Mouse (Mus musculus) splenic B cell, adult 2 months (primary cell): ENCODE results near the gene Dip2c.

Experiments used
- DNase-seq: peaks from one replicate; pipeline ENCODE4 v3.0.0-alpha.2; 2011; ENCODE audit warnings: low read depth, low spot score
- H3K27me3 ChIP-seq: 2 replicates; pipeline ENCODE4 v1.6.1; 2012; ENCODE audit warnings: mild to moderate bottlenecking, low read length, moderate library complexity, mixed read lengths; ENCODE audit not compliant: control insufficient read depth, poor library complexity, insufficient read depth, severe bottlenecking
- H3K36me3 ChIP-seq: 2 replicates; pipeline ENCODE4 v1.6.1; 2012; ENCODE audit warnings: mild to moderate bottlenecking, low read length, moderate library complexity, mixed read lengths; ENCODE audit not compliant: control insufficient read depth, poor library complexity, insufficient read depth, severe bottlenecking

Gene Dip2c

DNA sequence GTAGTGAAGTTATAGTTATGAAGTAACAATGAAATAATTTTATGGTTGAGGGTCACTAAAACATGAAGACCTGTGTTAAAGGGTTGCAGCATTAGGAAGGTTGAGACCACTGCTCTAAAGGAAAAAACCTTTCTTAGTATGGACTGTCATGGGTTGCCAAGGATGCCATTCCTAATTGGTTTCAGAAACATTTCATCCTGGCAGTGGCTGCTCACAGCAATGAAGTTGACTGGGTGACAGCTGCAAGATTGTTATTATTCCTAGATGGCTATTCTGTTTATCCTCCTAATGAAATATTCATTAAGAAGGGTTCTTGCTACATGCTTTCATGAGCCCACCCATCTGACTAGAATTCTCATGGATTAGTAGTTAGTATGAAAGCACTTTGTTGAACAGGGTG, 307.3 kb downstream of the Dip2c start:
- Histone ChIP-seq H3K27me3 (no peaks in the 10 kb centered on the region), H3K36me3 (no peaks in the 10 kb centered on the region)
- DNase-seq: no peak

DNA sequence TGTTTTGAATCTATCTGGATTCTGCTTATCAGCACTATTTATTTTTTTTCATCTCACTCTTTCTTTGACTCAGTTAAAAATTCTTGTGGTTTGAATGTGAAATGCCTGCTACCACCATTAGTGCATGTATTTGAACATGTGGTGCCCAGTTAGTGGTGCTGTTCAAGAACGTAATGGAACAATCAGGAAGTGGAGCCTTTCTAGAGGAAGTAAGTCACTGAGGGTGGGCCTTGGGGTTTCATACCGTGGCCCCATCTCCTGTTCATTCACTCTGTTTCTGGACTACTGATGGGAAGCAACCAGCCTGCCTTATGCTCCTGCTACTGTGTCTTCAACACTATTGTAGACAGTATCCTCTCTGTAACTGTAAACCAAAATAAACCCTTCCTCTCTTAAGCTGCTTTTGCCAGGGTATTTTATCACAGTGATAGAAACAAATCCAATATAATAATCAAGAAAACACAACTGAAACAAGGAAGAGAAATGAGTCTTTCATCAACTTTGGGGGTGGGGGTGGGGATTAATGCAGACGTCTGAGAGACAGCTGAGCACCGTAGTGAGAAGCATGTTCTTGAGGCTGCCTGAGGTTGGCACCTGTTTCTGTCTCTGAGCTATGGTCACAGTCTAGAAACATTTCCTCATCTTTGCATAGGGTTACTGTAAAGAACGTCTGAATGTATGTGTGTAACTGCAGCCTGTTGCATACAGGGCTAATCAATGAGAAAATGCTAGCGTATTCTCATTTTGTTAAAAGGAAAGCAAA, 323.2 kb downstream of the Dip2c start:
- Histone ChIP-seq H3K27me3 (no peaks in the 10 kb centered on the region), H3K36me3 (no peaks in the 10 kb centered on the region)
- DNase-seq: peak; percentile 54

DNA sequence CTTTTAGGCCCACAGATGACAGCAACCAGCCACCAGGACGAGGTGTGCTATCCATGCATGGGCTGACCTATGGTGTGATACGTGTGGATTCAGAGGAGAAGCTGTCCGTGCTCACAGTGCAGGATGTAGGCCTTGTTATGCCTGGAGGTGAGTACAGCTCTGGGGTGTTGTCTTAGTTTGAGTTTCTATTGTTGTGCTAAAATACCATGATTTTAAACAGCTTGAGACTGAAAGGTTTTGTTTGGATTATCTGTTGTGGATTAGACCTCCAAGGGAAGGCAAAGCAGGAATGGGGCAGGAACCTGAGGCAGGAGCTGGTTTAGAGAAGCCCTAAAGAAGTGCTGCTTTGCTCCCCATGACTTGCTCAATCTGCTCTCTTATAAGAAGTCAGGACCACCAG, 325.0 kb downstream of the Dip2c start:
- no peak for DNase-seq
- H3K27me3 ChIP-seq: no peaks in the 10 kb centered on the region
- no peaks in the 10 kb centered on the region for H3K36me3 ChIP-seq

DNA sequence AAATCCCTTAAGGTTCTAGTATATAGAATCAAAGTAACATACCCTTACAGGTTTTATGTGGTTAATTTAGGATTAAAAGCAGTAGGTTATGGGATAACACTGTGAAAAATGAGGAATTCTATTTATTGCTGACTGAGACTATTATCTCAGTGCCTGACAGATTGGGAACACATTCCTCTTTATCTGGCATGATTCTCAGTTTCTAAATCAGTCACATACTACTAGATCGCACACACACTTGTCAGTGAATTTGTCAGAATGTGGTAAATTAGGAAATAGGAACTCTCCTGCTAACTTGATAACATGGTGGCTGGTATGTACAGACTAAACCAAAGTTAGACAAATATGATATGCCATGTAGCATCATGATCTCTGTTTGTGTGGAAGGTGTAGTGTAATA, 334.9 kb downstream of the Dip2c start:
- H3K36me3 ChIP-seq: no peaks in the 10 kb centered on the region
- no peaks in the 10 kb centered on the region for H3K27me3 ChIP-seq
- DNase-seq: no peak

DNA sequence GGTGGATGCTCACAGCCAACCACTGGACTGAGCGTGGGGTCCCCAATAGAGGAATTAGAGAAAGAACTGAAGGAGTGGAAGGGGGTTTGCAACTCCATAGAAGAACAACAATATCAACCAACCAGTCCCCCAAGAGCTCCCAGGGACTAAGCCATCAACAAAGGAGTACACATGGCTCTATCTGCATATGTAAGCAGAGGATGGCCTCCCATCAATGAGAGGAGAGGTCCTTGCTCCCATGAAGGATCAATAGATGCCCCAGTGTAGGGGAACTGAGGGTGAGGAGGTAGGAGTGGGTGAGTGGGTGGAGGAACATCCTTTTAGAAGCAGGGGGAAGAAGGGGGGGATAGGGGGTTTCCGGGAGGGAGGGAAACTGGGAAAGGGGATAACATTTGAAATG, 356.4 kb downstream of the Dip2c start:
- no peak for DNase-seq
- no peaks in the 10 kb centered on the region for H3K36me3 ChIP-seq
- no peaks in the 10 kb centered on the region for H3K27me3 ChIP-seq

DNA sequence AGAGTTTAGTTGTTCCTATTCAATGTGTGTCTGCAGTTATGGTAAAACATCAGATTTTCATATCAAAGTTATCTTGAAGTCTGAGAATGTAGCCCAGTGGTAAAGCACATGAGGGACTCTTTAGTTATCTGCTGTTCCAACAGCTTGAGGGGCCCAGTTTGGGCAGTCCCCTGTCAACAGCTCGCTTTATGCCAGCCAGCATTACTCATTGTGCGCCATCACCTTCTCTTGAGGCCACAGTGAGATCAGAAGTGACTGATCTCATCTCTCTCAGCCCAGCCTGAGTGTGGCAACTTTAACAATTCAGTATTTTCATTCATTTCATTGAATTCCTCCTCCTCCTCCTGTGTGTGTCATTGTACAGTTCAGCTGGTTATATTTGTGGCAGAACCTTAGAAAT, 359.6 kb downstream of the Dip2c start:
- Histone ChIP-seq H3K27me3 (no peaks in the 10 kb centered on the region), H3K36me3 (no peaks in the 10 kb centered on the region)
- no peak for DNase-seq

DNA sequence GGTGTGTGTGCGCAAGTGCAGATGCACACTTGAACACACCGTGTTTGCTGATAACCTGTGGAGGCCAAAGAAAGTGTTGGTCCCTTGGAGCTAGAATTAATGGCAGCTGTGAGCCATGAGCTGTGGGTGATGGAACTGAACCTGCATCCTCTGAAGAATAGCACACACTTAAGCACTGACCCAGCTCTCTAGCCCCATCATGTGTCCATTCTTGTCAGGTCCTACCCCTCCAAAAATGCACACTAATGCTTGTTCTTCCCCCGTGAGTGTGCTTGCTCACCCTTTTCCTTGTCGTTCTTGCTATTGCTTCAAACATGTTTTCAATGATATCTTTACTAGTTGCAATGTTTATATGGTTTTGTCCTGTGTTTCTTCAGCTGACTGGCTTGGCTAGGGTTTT, 360.2 kb downstream of the Dip2c start:
- Histone ChIP-seq H3K36me3 (no peaks in the 10 kb centered on the region), H3K27me3 (no peaks in the 10 kb centered on the region)
- DNase-seq: peak; percentile 50

DNA sequence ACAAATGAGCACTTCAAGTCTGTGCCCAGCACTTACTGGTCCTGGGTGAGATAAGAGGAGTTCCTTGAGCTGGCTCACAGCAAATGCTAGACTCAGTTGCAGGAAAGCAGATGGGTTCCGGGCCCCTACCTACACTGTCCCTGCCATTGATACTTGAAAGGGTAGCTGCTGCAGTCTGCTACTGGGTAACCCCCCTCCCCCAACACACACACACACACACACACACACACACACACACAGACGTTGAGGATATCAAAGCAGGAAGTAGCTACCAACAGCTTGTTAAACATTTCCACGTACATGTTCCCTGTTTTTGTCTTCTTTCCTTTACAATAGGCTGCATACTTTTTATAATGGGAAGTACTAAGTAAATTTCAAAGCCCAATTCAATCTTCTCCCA, 361.6 kb downstream of the Dip2c start:
- Histone ChIP-seq H3K36me3 (no peaks in the 10 kb centered on the region; the same call in 1 of the 2 replicates), H3K27me3 (no peaks in the 10 kb centered on the region)
- peak; percentile 3 for DNase-seq

DNA sequence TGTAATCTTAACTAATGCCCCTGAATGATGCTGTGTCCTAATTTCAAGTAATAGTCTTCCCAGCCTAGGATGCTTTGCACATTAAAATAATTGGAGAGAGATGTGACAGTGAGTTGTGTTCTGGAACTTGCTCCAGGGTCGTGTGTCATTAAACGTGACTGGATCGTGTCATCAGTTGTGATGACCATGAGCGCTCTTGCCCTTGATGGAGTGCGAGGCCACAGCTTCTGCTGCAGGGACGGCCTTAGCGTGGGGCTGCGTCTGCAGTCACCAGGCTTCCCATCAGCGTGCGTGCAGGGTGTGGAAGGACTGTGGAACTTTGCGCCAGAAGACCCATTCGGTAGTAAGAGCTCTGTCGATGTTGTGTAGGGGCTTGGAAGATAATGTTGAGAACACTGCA, 372.4 kb downstream of the Dip2c start:
- no peaks in the 10 kb centered on the region for H3K27me3 ChIP-seq
- no peak for DNase-seq

DNA sequence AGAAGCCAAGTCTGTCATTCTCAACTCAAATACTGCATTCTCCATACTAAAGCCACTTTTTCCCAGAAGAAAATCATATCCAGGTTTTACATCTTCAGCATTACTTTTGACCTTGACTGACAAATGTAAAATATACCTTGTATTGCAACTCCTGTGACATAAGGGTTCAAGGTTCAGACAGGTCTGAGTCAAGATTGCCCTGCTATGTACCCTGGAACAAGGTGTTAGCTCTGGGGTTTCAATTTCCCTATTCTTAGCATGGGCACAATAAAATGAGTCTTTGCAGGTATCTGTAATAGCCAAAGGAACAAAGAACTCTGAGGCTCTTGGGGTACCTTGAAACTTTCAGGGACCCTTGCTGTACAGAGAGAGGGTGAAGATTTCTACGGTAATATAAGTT, 373.6 kb downstream of the Dip2c start:
- no peak for DNase-seq
- Histone ChIP-seq H3K27me3 (no peaks in the 10 kb centered on the region), H3K36me3 (no peaks in the 10 kb centered on the region)

More for the DNA sequence above, 372.4 kb downstream of the Dip2c start:
- H3K36me3 ChIP-seq: no peaks in the 10 kb centered on the region

DNA sequence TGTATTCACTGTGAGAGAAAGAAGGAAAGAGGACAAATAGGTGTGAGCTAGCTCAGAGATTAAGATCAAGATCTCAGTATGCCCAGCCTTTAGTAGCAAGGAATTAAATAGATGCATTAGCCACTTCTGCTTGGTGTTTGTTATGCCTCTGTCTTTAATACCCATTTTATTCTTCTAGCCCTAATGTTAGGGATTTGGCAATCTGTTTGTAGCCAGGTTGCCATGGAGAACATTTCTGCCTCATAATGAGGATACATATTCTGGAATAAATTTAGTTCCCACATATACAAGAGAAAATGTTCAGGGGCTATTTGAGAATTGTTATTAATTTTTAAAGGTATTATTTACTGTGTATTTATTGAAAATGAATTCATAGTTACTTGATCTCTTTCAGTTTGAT, 374.3 kb downstream of the Dip2c start:
- no peak for DNase-seq
- Histone ChIP-seq H3K36me3 (no peaks in the 10 kb centered on the region), H3K27me3 (no peaks in the 10 kb centered on the region)

DNA sequence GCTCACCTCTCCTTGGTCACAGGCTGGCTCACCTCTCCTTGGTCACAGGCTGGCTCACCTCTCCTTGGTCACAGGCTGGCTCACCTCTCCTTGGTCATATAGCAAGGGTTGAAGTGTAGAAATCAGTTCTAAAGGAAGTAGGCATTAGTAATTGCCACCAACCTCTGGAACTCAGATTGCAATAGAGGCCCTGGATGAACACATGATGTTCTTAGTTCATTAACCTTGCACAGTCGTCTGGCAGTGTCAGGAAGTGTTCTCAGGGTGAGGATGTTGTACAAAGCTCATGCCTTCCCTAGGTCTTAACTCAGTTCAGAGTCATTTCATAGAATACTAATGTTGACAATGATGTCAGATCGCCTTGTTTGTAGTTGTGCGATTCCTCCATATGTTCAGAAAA, 376.7 kb downstream of the Dip2c start:
- Histone ChIP-seq H3K36me3 (no peaks in the 10 kb centered on the region), H3K27me3 (no peaks in the 10 kb centered on the region)
- DNase-seq: no peak

DNA sequence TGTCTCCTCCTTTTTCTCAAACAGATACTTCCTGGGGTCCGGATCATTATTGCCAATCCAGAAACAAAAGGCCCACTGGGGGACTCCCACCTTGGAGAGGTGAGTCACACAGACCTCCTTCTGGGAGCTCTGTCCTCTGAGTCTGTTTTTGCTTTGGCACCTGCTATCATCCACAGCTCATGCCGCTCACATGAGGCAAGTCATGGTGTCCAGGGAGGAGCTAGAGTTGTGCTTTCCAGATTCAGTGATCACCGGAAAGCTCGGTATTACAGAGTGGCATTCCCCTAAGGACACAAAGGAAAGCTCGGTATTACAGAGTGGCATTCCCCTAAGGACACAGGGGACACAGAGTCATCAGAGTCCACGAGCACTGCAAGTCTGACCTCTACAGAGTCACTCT, 380.3 kb downstream of the Dip2c start:
- H3K36me3 ChIP-seq: no peaks in the 10 kb centered on the region
- DNase-seq: no peak
- H3K27me3 ChIP-seq: no peaks in the 10 kb centered on the region

DNA sequence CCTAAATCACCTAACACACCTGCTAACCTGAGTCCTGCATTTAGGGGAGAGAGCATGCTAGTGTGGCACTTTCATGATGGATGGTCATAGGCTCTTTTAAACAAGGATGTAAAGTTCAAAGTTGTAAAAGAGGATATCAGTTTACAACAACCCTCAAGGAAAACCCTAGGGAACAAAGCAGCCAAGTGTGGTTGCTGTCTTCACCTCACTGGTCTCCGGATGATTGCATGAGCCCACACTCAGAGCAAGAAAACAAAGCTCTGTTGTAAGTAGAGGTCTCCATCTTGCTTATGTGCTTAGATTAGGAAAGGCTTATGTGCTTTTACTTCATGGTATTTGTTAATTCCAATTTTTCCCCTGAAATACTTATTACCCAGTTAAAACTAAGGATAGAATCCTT, 384.4 kb downstream of the Dip2c start:
- H3K36me3 ChIP-seq: no peaks in the 10 kb centered on the region
- no peak for DNase-seq
- H3K27me3 ChIP-seq: no peaks in the 10 kb centered on the region

DNA sequence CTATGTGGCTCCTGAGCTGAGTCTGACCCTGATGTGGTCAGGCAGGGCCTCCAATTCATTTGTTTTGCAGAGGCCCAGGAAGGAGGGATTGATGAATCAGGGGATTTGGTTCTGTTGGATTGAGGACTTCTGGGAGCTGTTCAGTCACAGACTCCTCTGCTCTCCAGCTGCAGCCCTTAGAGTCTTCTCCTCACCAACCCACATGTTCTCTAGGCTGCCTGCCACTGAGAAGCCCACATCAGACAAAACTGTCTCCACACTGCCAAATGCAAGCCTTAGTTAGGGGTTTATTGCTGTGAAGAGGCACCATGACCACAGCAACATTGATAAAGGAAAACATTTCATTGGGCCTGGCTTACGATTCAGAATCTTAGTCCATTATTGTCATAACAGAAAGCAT, 387.3 kb downstream of the Dip2c start:
- Histone ChIP-seq H3K36me3 (no peaks in the 10 kb centered on the region), H3K27me3 (no peaks in the 10 kb centered on the region)
- no peak for DNase-seq

DNA sequence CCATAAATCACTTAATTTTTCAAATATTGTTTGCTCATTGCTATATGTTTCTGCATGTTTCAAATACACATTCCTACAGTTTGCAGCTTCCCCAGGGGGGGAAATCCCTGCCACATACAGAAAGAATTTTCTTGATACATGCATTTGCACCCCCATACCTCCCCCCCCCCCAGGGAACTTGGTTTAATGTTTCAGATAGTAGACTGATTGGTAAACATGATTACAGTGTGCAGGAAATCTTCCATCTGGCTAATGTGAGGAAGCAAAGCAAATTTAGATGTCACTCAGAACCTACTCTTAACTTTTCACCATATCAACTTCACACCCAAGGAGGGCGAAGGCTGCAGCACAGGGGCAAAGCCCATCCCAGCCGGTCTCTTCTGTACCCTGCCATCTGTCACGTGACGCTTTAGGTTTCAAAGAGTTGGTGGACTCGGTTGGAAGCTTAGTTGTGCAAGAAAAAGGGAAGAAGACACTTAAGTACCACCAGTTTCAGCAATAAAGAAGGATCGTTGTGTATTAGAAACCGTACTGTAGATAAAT, 391.7 kb downstream of the Dip2c start:
- no peak for DNase-seq
- H3K27me3 ChIP-seq: no peaks in the 10 kb centered on the region

More for the DNA sequence above, 391.7 kb downstream of the Dip2c start:
- no peaks in the 10 kb centered on the region for H3K36me3 ChIP-seq
